Mouse (Mus musculus) midbrain, embryonic 10.5 days (tissue): ENCODE measurements around the gene Tsfm. TPM values are rescaled to one million over a fixed set of nuclear protein-coding genes. Genes with fewer than 3 reads are reported as not detected.

Experiments
- DNase-seq: peaks from one replicate; pipeline ENCODE4 v3.0.0-alpha.2; 2017; ENCODE audit warnings: low spot score
- H3K27ac ChIP-seq: fragments of 300-500 bp; sonication (generic); replicated peaks from 2 replicates; pipeline ENCODE4 v1.5.1; 2016; ENCODE audit warnings: mild to moderate bottlenecking
- H3K27me3 ChIP-seq: fragments of 300-500 bp; sonication (generic); 2 replicates; pipeline ENCODE4 v1.6.1; 2016; ENCODE audit warnings: low read depth, mild to moderate bottlenecking; ENCODE audit not compliant: poor library complexity, severe bottlenecking
- H3K36me3 ChIP-seq: fragments of 300-500 bp; sonication (generic); 2 replicates; pipeline ENCODE4 v1.6.1; 2016; ENCODE audit warnings: mild to moderate bottlenecking, moderate library complexity
- H3K4me1 ChIP-seq: fragments of 300-500 bp; sonication (generic); 2 replicates; pipeline ENCODE4 v1.6.1; 2016
- H3K4me3 ChIP-seq: fragments of 300-500 bp; sonication (generic); 2 replicates; pipeline ENCODE4 v1.5.1; 2016; ENCODE audit warnings: mild to moderate bottlenecking, moderate library complexity
- H3K9me3 ChIP-seq: fragments of 300-500 bp; sonication (generic); replicated peaks from 2 replicates; pipeline ENCODE4 v1.6.1; 2016; ENCODE audit warnings: mild to moderate bottlenecking
- WGBS: fragments of 180-500 bp; shearing (Covaris S2); methylation state at CpG from one replicate; pipeline ENCODE4 v1.1.7; 2016; 5-methylcytosine and 5-hydroxymethylcytosine counted together
- polyA plus RNA-seq: library from polyadenylated mRNA; unstranded; fragments of >200 nt; fragmentation: Nextera tagmentation; extraction: Ambion mirVana; gene quantifications from 2 replicates; pipeline ENCODE4 v1.2.1, GENCODE M21; 2016

Gene Tsfm
- polyA plus RNA-seq, 1 experiment from 2014 or later, result 107 TPM

DNA sequence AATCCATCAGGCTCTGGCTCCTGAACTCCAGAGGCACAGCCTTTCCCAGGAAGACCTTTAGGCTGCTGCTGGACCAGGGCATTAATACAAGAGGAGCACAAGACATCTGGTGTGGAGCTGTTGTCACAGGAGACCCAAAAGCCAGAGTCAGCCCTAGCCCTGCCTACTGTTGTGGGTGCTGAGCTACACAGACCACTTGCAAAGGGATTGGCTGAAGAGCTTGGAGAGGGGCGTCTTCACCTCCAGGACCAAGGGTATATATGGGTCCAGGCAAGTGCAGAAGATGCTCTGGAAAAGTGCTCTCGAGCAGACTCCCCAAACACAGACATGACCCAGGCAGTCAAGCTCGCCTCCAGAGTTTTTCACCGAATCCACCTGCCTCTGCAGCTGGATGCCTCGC is 17.3 kb upstream of the Tsfm start, which contains the start of gene Cyp27b1:
TSS of gene Cyp27b1 (plus strand) at position 297 of the 400 bp plus-strand sequence.
- DNase-seq, result no peak
- peaks cover 60% of the 10 kb centered on the region for H3K27me3 ChIP-seq
- peak within 1 kb of the TSS; percentile 34 for H3K4me3 ChIP-seq
- no peaks in the 10 kb centered on the region for H3K9me3 ChIP-seq
- no peak within 1 kb of the TSS for H3K27ac ChIP-seq
- H3K4me1 ChIP-seq, result peaks cover 25% of the 10 kb centered on the region
- H3K36me3 ChIP-seq, result peaks cover 29% of the 10 kb centered on the region
- 25% methylated on average over 5 of the region's 5 CpGs for WGBS

DNA sequence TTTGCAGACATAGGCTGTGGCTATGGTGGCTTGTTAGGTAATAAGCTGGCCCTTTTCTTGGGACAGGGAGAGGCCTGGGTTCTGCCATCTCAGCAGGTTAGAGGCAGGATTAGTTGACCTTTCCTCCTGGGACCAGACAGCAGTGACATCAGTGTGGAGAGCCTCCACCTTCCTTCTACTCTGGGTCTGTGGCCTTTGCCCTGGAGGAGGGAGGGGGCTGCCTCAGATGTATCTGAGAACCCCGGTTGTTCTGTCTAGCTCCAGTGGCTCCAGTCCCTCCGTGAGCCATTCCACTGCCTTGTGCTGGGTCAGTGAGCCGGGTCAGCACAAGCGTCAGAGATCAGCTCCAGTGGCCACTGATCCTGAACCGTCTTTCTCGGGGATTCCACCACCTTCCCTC is 12.5 kb upstream of the Tsfm start:
- H3K4me1 ChIP-seq, result peaks cover 30% of the 10 kb centered on the region
- 60% methylated on average over 6 of the region's 6 CpGs for WGBS
- H3K27ac ChIP-seq, result no peak overlapping the region
- DNase-seq, result no peak
- H3K27me3 ChIP-seq, result peaks cover 34% of the 10 kb centered on the region
- peak overlapping the region; percentile 77; the same call in 1 of the 2 replicates for H3K4me3 ChIP-seq
- H3K36me3 ChIP-seq, result peaks cover 29% of the 10 kb centered on the region
- H3K9me3 ChIP-seq, result no peaks in the 10 kb centered on the region

DNA sequence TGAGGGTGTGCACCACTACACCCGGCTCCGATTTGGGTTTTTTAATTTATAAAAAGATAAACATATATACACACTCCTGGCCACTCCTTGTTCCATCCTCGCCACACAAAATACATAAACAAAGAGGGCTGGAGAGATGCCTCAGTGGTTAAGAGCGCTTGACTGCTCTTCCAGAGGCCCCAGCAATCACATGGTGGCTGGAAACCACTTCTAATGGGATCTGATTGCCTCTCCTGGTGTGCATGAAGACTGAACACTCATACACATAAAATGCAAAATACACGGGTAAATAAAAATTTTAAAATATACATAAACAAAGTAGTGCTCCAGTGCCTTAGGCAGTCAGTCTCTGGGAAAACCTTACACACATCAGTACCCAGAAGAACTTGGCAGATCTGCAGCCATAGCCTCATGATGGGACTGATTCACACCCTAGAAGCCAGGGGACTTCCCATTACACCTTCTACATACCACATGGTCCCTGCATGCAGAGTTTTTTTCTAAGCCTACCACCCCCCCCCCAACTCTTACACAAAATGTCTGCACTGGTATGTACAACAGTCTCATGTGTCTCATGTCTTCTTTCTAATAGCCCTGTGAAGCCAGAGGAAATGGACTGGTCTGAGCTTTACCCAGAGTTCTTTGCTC is 12.0 kb upstream of the Tsfm start:
- peaks cover 28% of the 10 kb centered on the region for H3K27me3 ChIP-seq
- WGBS, result 22% methylated on average over 5 of the region's 5 CpGs
- peak overlapping the region; percentile 77 for H3K4me3 ChIP-seq
- no peak for DNase-seq
- H3K36me3 ChIP-seq, result peaks cover 29% of the 10 kb centered on the region
- peak overlapping the region; percentile 89 for H3K27ac ChIP-seq
- no peaks in the 10 kb centered on the region for H3K9me3 ChIP-seq
- peaks cover 32% of the 10 kb centered on the region for H3K4me1 ChIP-seq

DNA sequence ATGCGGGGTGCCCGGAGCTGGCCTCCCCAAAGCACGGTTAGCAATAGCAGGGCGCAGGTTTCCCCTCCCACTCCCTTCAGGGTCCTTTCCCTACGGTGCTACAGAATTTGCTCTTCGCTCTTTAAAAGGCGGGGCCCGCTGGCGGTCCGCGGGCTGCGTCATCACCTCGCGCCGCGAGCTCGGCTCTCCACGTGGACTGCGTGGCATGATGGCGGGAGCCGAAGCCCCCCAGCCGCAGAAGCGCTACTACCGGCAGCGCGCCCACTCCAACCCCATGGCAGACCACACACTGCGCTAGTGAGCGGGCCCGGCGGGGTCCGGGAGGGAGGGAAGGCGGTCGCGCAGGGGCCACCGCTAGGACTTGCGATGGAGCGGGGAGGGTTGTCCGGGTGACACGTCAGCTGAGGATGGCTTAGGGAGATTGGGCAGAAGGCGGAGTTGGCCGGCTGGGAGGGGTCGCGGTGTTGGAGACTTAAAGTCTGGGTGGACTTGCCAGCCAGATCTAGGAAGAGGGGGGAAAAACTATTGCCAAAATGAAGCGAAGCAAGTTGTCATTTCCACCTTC is 11.2 kb upstream of the Tsfm start:
- Histone ChIP-seq H3K4me3 (peak overlapping the region; percentile 77), H3K4me1 (peaks cover 32% of the 10 kb centered on the region), H3K36me3 (peaks cover 29% of the 10 kb centered on the region), H3K27ac (peak overlapping the region; percentile 89), H3K9me3 (no peaks in the 10 kb centered on the region), H3K27me3 (peaks cover 20% of the 10 kb centered on the region)
- whole genome bisulfite sequencing, result under 1% methylated on average over 44 of the region's 44 CpGs
- peak; percentile 93 for DNase-seq

DNA sequence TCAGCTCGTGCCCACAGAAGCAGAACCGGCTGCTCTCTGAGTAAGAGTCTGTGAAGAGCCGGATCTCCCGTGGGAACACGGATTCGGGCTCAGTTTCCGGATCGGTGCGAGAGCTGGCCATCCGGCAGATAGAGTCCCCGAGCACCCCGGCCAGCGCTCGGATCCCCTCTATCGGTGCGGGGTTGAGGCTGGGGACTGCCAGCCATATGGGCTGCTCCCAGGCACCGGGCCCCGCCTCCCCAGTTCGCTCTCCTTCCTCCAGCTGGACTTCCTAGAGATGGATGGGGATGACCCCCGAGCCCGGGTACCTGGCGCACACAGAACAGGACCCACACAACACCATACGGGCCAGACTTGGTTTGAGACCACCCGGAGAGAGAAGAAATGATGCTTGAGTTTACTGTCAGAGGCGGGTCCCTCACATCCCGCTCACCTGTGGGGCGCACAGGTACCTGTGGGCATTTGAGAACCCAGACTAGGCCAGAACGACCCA is 10.7 kb upstream of the Tsfm start, which contains the start of the genes Mettl1 and Eef1akmt3:
TSS of gene Mettl1 (plus strand) at position 141 of the 493 bp plus-strand sequence.
TSS of gene Eef1akmt3 (minus strand) at position 240 of the 493 bp plus-strand sequence.
- Histone ChIP-seq H3K27me3 (peaks cover 19% of the 10 kb centered on the region), H3K9me3 (no peaks in the 10 kb centered on the region), H3K27ac (peak within 1 kb of the TSS; percentile 89), H3K4me3 (peak within 1 kb of the TSS; percentile 77), H3K4me1 (peaks cover 32% of the 10 kb centered on the region), H3K36me3 (peaks cover 29% of the 10 kb centered on the region)
- WGBS, result 0% methylated on average over 28 of the region's 28 CpGs
- DNase-seq, result peak; percentile 63

DNA sequence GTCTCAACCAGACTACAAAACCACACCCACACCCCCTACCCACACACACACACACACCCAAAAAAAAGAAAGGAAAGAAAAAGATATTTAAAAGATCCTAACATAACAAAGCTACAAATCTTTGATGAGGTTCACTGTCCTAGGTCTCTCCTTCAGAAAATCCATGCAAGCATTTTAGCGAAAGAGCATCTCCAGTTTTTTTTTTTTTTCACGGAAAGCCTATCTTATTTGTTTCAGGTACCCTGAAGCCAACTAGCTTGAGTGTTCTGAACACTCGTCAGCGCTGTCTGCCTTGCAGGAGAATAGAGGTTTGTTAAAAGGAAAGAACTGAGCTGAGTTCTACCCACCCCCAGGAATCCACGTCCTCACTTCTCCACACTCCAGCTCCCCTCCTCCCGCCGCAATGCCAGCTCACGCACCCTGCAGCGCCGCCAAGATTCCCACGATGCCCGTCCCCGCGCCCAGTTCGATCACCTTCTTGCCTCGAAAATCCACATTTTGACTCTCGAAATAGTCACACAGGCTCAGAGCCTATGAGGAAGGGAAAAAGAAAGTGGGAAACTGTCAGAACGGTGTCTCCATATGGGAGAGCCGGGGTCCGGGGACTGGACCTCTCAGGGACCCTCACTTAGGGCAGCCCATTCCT is 10.1 kb upstream of the Tsfm start:
- Histone ChIP-seq H3K9me3 (no peaks in the 10 kb centered on the region), H3K4me1 (peaks cover 32% of the 10 kb centered on the region), H3K27me3 (peaks cover 19% of the 10 kb centered on the region), H3K36me3 (peaks cover 26% of the 10 kb centered on the region), H3K4me3 (peak overlapping the region; percentile 77), H3K27ac (peak overlapping the region; percentile 89)
- WGBS, result 1% methylated on average over 20 of the region's 20 CpGs
- peak; percentile 36 for DNase-seq

DNA sequence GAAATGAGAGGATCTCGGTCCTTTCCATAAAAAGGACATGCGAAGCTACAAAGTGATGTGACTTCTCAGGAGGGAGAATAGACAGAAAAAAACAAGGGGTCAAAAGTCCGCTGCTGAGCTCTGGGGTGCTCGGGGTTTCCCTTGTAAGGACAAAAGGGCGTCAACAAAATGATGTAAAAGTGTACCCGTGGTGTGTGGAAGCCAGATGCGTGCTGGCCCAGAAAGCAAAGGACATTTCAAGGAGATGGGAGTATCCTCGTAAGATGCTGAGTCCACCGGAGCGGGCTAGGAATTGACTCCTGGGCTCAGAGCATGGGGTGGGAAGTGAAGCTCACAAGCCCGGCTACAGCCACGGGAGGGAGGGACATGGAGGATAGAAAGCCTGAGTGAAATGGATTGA is 7.0 kb upstream of the Tsfm start:
- WGBS, result 79% methylated on average over 12 of the region's 12 CpGs
- Histone ChIP-seq H3K27me3 (peaks cover 19% of the 10 kb centered on the region), H3K27ac (no peak overlapping the region), H3K4me3 (no peak overlapping the region), H3K4me1 (peaks cover 22% of the 10 kb centered on the region), H3K36me3 (no peaks in the 10 kb centered on the region), H3K9me3 (no peaks in the 10 kb centered on the region)
- DNase-seq, result no peak

DNA sequence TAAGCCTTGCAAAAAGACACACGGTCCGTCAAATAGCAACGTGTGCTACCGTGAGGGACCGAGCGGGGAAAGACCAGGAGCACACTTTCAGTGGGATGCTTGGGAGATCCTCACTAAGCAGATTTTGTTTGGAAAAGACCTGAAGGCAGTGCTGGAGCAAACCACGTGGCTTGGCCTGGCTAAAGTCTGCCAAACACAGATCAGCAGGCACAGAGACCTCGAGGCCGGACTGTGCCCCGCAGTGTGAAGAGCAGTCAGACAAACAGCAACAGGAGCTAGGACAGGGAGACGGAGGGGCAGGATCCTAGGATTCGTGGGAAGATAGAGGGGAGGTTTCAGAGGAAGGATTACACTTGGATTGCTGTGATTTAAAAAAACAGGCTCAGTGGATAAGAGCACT is 5.6 kb upstream of the Tsfm start:
- H3K4me1 ChIP-seq, result peaks cover 12% of the 10 kb centered on the region
- H3K27me3 ChIP-seq, result peaks cover 19% of the 10 kb centered on the region
- WGBS, result 89% methylated on average over 12 of the region's 12 CpGs
- no peaks in the 10 kb centered on the region for H3K36me3 ChIP-seq
- DNase-seq, result no peak
- no peak overlapping the region for H3K4me3 ChIP-seq
- H3K9me3 ChIP-seq, result no peaks in the 10 kb centered on the region
- H3K27ac ChIP-seq, result no peak overlapping the region

DNA sequence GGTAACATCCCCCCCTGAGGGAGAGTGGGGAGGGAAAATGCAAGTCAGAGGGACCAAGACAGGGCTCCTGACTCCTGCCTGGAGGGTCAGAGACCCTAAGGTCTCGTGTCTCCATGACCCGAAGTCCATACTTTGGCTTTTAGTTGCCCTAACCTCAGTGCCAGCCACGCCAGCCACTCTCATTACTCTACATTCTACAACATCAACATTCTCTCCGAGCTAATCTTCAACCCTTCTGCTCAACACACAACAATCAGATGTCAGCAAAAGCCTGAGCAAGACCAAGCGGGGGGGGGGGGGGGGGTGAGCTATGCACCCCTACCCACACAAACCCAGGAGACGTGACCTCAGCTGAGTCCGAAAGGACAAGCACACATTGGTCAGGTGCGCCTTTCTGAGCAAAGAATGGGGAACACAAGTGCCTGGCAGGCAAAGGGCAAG is 2.7 kb upstream of the Tsfm start:
- 91% methylated on average over 8 of the region's 8 CpGs for WGBS
- no peak overlapping the region for H3K27ac ChIP-seq
- H3K9me3 ChIP-seq, result no peaks in the 10 kb centered on the region
- H3K4me1 ChIP-seq, result peaks cover 15% of the 10 kb centered on the region
- H3K27me3 ChIP-seq, result no peaks in the 10 kb centered on the region
- H3K36me3 ChIP-seq, result peaks cover 12% of the 10 kb centered on the region
- DNase-seq, result no peak
- H3K4me3 ChIP-seq, result no peak overlapping the region

DNA sequence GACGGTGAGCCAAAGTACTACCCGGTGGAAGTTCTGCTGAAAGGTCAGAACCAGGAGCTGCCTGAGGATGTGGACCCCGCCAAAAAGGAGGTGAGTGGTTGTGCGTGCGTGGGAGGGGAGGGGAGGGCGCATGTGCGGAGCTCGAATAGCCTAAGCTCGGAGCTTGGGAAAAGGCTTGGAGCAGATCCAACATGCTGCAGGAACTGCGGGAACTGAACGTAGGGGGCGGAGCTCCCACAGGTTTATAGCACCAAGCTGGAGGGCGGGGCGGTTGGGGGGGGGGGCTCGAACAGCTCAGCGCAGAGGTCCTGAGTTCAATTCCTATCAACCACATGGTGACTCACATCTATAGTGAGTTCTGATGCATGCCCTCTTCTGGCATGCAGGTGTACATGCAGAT is 12.2 kb downstream of the Tsfm start:
- Histone ChIP-seq H3K27me3 (no peaks in the 10 kb centered on the region), H3K4me1 (peaks cover 5% of the 10 kb centered on the region; the same call in 1 of the 2 replicates), H3K36me3 (peaks cover 25% of the 10 kb centered on the region), H3K9me3 (no peaks in the 10 kb centered on the region), H3K27ac (no peak overlapping the region), H3K4me3 (no peak overlapping the region)
- DNase-seq, result no peak
- WGBS, result 83% methylated on average over 16 of the region's 16 CpGs

DNA sequence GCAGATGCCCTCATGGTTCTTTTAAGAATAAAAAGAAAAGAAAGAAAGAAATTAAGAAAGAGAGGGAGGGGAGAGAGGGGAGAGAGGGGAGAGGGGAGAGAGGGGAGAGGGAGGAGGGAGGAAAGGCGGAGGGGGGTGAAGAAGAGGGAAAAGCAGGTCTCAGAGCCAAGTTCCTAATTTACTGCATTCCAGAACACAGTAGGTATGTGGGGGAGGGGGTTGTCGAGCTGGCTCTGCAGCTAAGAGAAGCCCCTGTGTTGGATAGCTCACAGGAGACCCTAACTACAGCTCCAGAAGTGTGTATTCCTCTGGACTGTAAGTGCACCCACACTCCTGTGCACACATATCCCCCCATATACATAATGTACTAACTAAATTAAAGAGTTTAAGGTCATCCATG is 13.6 kb downstream of the Tsfm start:
- Histone ChIP-seq H3K27ac (no peak overlapping the region), H3K4me1 (peaks cover 5% of the 10 kb centered on the region; the same call in 1 of the 2 replicates), H3K9me3 (no peaks in the 10 kb centered on the region), H3K36me3 (peaks cover 11% of the 10 kb centered on the region), H3K4me3 (no peak overlapping the region), H3K27me3 (no peaks in the 10 kb centered on the region)
- 30% methylated on average over 2 of the region's 2 CpGs for WGBS
- DNase-seq, result no peak

DNA sequence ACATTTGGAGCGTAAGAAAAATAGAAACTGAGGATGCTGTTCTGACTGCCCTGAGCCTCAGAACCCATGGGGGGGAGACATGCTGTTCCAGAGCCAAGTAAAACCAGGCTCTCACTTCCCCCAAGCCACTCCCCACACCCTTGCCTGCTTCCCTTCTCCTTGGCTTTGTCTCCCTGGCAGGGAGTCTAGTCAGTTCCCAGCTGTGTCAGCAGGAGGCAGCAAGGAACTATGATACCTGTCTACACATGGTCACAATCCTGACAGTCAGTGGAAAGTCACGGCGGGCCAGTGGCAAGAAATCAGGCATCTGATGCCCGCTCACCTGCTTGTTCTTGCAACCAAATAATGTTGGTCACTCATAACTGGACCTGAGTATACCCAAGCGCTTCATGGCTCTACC is 14.2 kb downstream of the Tsfm start:
- no peak overlapping the region for H3K27ac ChIP-seq
- peaks cover 5% of the 10 kb centered on the region; the same call in 1 of the 2 replicates for H3K36me3 ChIP-seq
- H3K4me3 ChIP-seq, result no peak overlapping the region
- H3K9me3 ChIP-seq, result no peaks in the 10 kb centered on the region
- H3K4me1 ChIP-seq, result peaks cover 5% of the 10 kb centered on the region; the same call in 1 of the 2 replicates
- no peak for DNase-seq
- H3K27me3 ChIP-seq, result no peaks in the 10 kb centered on the region
- 68% methylated on average over 5 of the region's 5 CpGs for WGBS
